30 mouse cellular contexts compared by ENCODE assay signal in genomic region chrX:139194572-139195279, GRCm38 (mm10). TPM values are rescaled to one million over a fixed set of nuclear protein-coding genes. Genes with fewer than 3 reads are reported as not detected.
DNase-seq lines count a peak whose midpoint lies in the region; ATAC-seq and TF ChIP-seq lines count a peak whose summit lies in the region.
"Had no signal": no experiment of that assay in that cellular context is flagged by ENCODE, and none has a peak within 500 bp of the region (broad histone marks: within the 10 kb centered on the region; RNA-seq: fewer than 3 reads in every experiment).

No protein-coding gene starts in this region.

- no peaks in the 10 kb centered on the region for H3K4me1 ChIP-seq in hindbrain, embryonic 14.5 days (replicated peaks; ENCODE audit: control insufficient read depth, insufficient read depth, low read length)
- H3K4me1 ChIP-seq in hindbrain, embryonic 12.5 days, result no peaks in the 10 kb centered on the region
- no peaks in the 10 kb centered on the region for H3K4me1 ChIP-seq in kidney, postnatal 0 days (replicated peaks; ENCODE audit: insufficient read depth, low read length)
- no peaks in the 10 kb centered on the region for H3K4me1 ChIP-seq in limb, embryonic 14.5 days (ENCODE audit: control insufficient read depth, insufficient read depth, low read length)
- H3K4me1 ChIP-seq: forebrain, embryonic 12.5 days; heart, embryonic 12.5 days; limb, embryonic 15.5 days; liver, embryonic 15.5 days; midbrain, embryonic 10.5 days; neural tube, embryonic 13.5 days had no signal

- no peak overlapping the region for H3K4me2 ChIP-seq in hindbrain, embryonic 14.5 days (replicated peaks)
- H3K4me2 ChIP-seq in hindbrain, embryonic 12.5 days (replicated peaks), result no peak overlapping the region
- H3K4me2 ChIP-seq in kidney, postnatal 0 days (ENCODE audit: low read length), result no peak overlapping the region
- no peak overlapping the region for H3K4me2 ChIP-seq in limb, embryonic 14.5 days (replicated peaks; ENCODE audit: low read depth, low read length, severe bottlenecking)
- H3K4me2 ChIP-seq: forebrain, embryonic 12.5 days; heart, embryonic 12.5 days; limb, embryonic 15.5 days; liver, embryonic 15.5 days; neural tube, embryonic 13.5 days had no signal

- H3K27me3 ChIP-seq in hindbrain, embryonic 14.5 days (ENCODE audit: control insufficient read depth, insufficient read depth, low read length), result peaks cover 4% of the 10 kb centered on the region; the same call in 1 of the 2 replicates
- no peaks in the 10 kb centered on the region for H3K27me3 ChIP-seq in hindbrain, embryonic 12.5 days
- no peaks in the 10 kb centered on the region for H3K27me3 ChIP-seq in kidney, postnatal 0 days (ENCODE audit: insufficient read depth, low read length)
- H3K27me3 ChIP-seq in limb, embryonic 14.5 days (ENCODE audit: control insufficient read depth, insufficient read depth, low read length), result no peaks in the 10 kb centered on the region
- H3K27me3 ChIP-seq: forebrain, embryonic 12.5 days; heart, embryonic 12.5 days; limb, embryonic 15.5 days; liver, embryonic 15.5 days; neural tube, embryonic 13.5 days had no signal

- H3K9me3 ChIP-seq in hindbrain, embryonic 14.5 days (ENCODE audit: control insufficient read depth, low read length), result no peaks in the 10 kb centered on the region
- no peaks in the 10 kb centered on the region for H3K9me3 ChIP-seq in hindbrain, embryonic 12.5 days (replicated peaks)
- no peaks in the 10 kb centered on the region for H3K9me3 ChIP-seq in kidney, postnatal 0 days (replicated peaks; ENCODE audit: low read length)
- H3K9me3 ChIP-seq in limb, embryonic 14.5 days (ENCODE audit: control insufficient read depth, low read length), result no peaks in the 10 kb centered on the region
- H3K9me3 ChIP-seq: forebrain, embryonic 12.5 days; G1E; heart, embryonic 12.5 days; limb, embryonic 15.5 days; liver, embryonic 15.5 days; midbrain, embryonic 10.5 days; neural tube, embryonic 13.5 days had no signal

- no peak overlapping the region for H3K27ac ChIP-seq in hindbrain, embryonic 14.5 days
- H3K27ac ChIP-seq in hindbrain, embryonic 12.5 days, result no peak overlapping the region
- H3K27ac ChIP-seq in kidney, postnatal 0 days, result no peak overlapping the region
- H3K27ac ChIP-seq in limb, embryonic 14.5 days (replicated peaks; ENCODE audit: low read depth, low read length), result no peak overlapping the region; the same call in 1 of the 2 replicates
- H3K27ac ChIP-seq: forebrain, embryonic 12.5 days; gastrocnemius, adult 2 months; left cerebral cortex, adult 2 months; limb, embryonic 15.5 days; liver, embryonic 15.5 days; macrophage; midbrain, embryonic 10.5 days; neural tube, embryonic 13.5 days had no signal

- H3K36me3 ChIP-seq in hindbrain, embryonic 14.5 days (replicated peaks; ENCODE audit: control insufficient read depth, insufficient read depth), result no peaks in the 10 kb centered on the region
- H3K36me3 ChIP-seq in hindbrain, embryonic 12.5 days, result no peaks in the 10 kb centered on the region
- no peaks in the 10 kb centered on the region for H3K36me3 ChIP-seq in kidney, postnatal 0 days (ENCODE audit: insufficient read depth, low read length)
- H3K36me3 ChIP-seq in limb, embryonic 14.5 days (ENCODE audit: control insufficient read depth, insufficient read depth, low read length), result no peaks in the 10 kb centered on the region
- H3K36me3 ChIP-seq: forebrain, embryonic 12.5 days; G1E; heart, embryonic 12.5 days; limb, embryonic 15.5 days; liver, embryonic 15.5 days; midbrain, embryonic 10.5 days; neural tube, embryonic 13.5 days had no signal

- no peak overlapping the region for H3K9ac ChIP-seq in hindbrain, embryonic 14.5 days
- H3K9ac ChIP-seq in hindbrain, embryonic 12.5 days, result no peak overlapping the region
- H3K9ac ChIP-seq in kidney, postnatal 0 days (ENCODE audit: low read depth, low read length), result no peak overlapping the region
- no peak overlapping the region for H3K9ac ChIP-seq in limb, embryonic 14.5 days (ENCODE audit: low read depth, low read length, severe bottlenecking)
- H3K9ac ChIP-seq: forebrain, embryonic 12.5 days; heart, embryonic 12.5 days; limb, embryonic 15.5 days; liver, embryonic 15.5 days; neural tube, embryonic 13.5 days had no signal

- peak; percentile 40; the same call in 1 of the 2 replicates for ATAC-seq in hindbrain, embryonic 14.5 days (ENCODE audit: low FRiP score)
- no peak for ATAC-seq in hindbrain, embryonic 12.5 days (ENCODE audit: low FRiP score)
- ATAC-seq in kidney, postnatal 0 days (replicated peaks; ENCODE audit: low FRiP score, low read depth), result no peak
- ATAC-seq in limb, embryonic 14.5 days (ENCODE audit: low FRiP score, low read depth), result no peak

- TF ChIP-seq CTCF in kidney, postnatal 0 days (IDR thresholded peaks at IDR 0.05; ENCODE audit: low read depth), result no peak

- H3K4me3 ChIP-seq in hindbrain, embryonic 14.5 days (replicated peaks; ENCODE audit: low read length), result no peak overlapping the region
- H3K4me3 ChIP-seq in hindbrain, embryonic 12.5 days, result no peak overlapping the region
- H3K4me3 ChIP-seq in kidney, postnatal 0 days (replicated peaks; ENCODE audit: low read depth, low read length), result no peak overlapping the region
- H3K4me3 ChIP-seq in limb, embryonic 14.5 days (replicated peaks; ENCODE audit: low read length), result no peak overlapping the region
- H3K4me3 ChIP-seq: forebrain, embryonic 12.5 days; gastrocnemius, adult 2 months; heart, embryonic 12.5 days; left cerebral cortex, adult 2 months; limb, embryonic 15.5 days; liver, embryonic 15.5 days; midbrain, embryonic 10.5 days; neural tube, embryonic 13.5 days had no signal

- WGBS in hindbrain, embryonic 14.5 days, result 56% methylated on average over 1 of the region's 1 CpGs
- WGBS in hindbrain, embryonic 12.5 days, result 44% methylated on average over 1 of the region's 1 CpGs
- WGBS in kidney, postnatal 0 days, result 37% methylated on average over 1 of the region's 1 CpGs
- WGBS in limb, embryonic 14.5 days, result 24% methylated on average over 1 of the region's 1 CpGs

- TF ChIP-seq POLR2A in limb, embryonic 14.5 days (IDR thresholded peaks at IDR 0.05; ENCODE audit: borderline replicate concordance, extremely low read depth, insufficient read depth, insufficient read length), result no peak

- DNase-seq in hindbrain, embryonic 14.5 days (ENCODE audit: low spot score), result no peak
- DNase-seq in kidney, postnatal 0 days (ENCODE audit: low spot score), result peak; percentile 41
- no peak for DNase-seq in kidney, postnatal 14 days
- peak; percentile 36 for DNase-seq in adipocyte (ENCODE audit: low spot score)
- peak; percentile 12 for DNase-seq in limb, embryonic 14.5 days (ENCODE audit: low spot score)
- no peak for DNase-seq in layer of hippocampus, postnatal 10 days (ENCODE audit: low spot score in 2 of 2)
- no peak for DNase-seq in cerebellum, adult 9-10 months
- DNase-seq: adrenal gland, postnatal 36 days; cerebellum, adult 18-20 months; gastrocnemius, adult 2 months; heart, adult 11 months; kidney, postnatal 25 days; spleen, adult 18-20 months; thymus, postnatal 36 days had no signal

RNA-seq across cellular contexts. Expression of gene Mum1l1, which starts 15.1 kb away (rescaled TPM):
- polyA plus RNA-seq in hindbrain, embryonic 14.5 days (2014; fragmentation: Nextera tagmentation; extraction: Ambion mirVana), result 12.1 and 14.3 TPM in 2 replicates
- polyA plus RNA-seq in hindbrain, embryonic 12.5 days (2016; fragmentation: Nextera tagmentation; extraction: Ambion mirVana), result 14.9 and 20.1 TPM in 2 replicates
- polyA plus RNA-seq in kidney, postnatal 0 days (2015; fragmentation: Nextera tagmentation; extraction: Ambion mirVana), result 6.8 and 8.1 TPM in 2 replicates
- polyA plus RNA-seq in limb, embryonic 14.5 days (2012; rRNA removed), result 13.3 and 17.2 TPM in 2 replicates
- 39.1 and 52.6 TPM in 2 replicates for polyA plus RNA-seq in limb, embryonic 14.5 days (2014; fragmentation: Nextera tagmentation; extraction: Ambion mirVana)
- total RNA-seq in layer of hippocampus, postnatal 10 days (2021), result 1 to 10 TPM; 4.9 to 6.2 TPM
- total RNA-seq: G1E; monocyte, adult 5-6 weeks had no signal
- polyA plus RNA-seq: G1E, macrophage had no signal

RNA-seq across cellular contexts. Expression of gene 4933428M09Rik, which starts 15.7 kb away (rescaled TPM):
- not detected in 2 replicates for polyA plus RNA-seq in hindbrain, embryonic 14.5 days (2014; fragmentation: Nextera tagmentation; extraction: Ambion mirVana)
- not detected in 2 replicates for polyA plus RNA-seq in hindbrain, embryonic 12.5 days (2016; fragmentation: Nextera tagmentation; extraction: Ambion mirVana)
- polyA plus RNA-seq in kidney, postnatal 0 days (2015; fragmentation: Nextera tagmentation; extraction: Ambion mirVana), result not detected in 2 replicates
- not detected in 2 replicates for polyA plus RNA-seq in limb, embryonic 14.5 days (2012; rRNA removed)
- not detected in 2 replicates for polyA plus RNA-seq in limb, embryonic 14.5 days (2014; fragmentation: Nextera tagmentation; extraction: Ambion mirVana)
- not detected for total RNA-seq in layer of hippocampus, postnatal 10 days (2021)
- total RNA-seq: adrenal gland, postnatal 36 days; gastrocnemius, adult 2 months; heart, postnatal 25 days; layer of hippocampus, adult 8-10 months; left cerebral cortex, adult 2 months; monocyte, adult 5-6 weeks had no signal
- polyA plus RNA-seq: embryonic facial prominence, embryonic 11.5 days; forebrain, embryonic 12.5 days; G1E; heart, embryonic 12.5 days; intestine, embryonic 14.5 days; limb, embryonic 15.5 days; liver, embryonic 15.5 days; macrophage; neural tube, embryonic 13.5 days; stomach, embryonic 14.5 days had no signal

Comparison
In these comparisons a context has a peak if more than half of its experiments do, and no peak if none do; other contexts are left out.
1. DNase-seq: peak in kidney, postnatal 0 days (single experiment), adipocyte (single experiment) and limb, embryonic 14.5 days (single experiment); none in hindbrain, embryonic 14.5 days (single experiment), kidney, postnatal 14 days (single experiment), layer of hippocampus, postnatal 10 days (0 of 2) and cerebellum, adult 9-10 months (single experiment).